Mouse (Mus musculus) kidney, embryonic 16.5 days (tissue): ENCODE measurements around the gene Ahdc1. TPM values are rescaled to one million over a fixed set of nuclear protein-coding genes. Genes with fewer than 3 reads are reported as not detected.

Experiments
- ATAC-seq: fragments of 200-750 bp; cut with Nextera tagmentation; 2 replicates; pipeline ENCODE4 v1.8.0; 2017; ENCODE audit warnings: moderate TSS enrichment; ENCODE audit not compliant: low FRiP score, low TSS enrichment
- H3K27ac ChIP-seq: fragments of 300-500 bp; sonication (generic); 2 replicates; pipeline ENCODE4 v1.5.1; 2014; ENCODE audit warnings: low read length
- H3K27me3 ChIP-seq: fragments of 300-500 bp; sonication (generic); 2 replicates; pipeline ENCODE4 v1.6.1; 2014; ENCODE audit warnings: low read length, control low read depth, mixed read lengths; ENCODE audit not compliant: insufficient read depth
- H3K36me3 ChIP-seq: fragments of 300-500 bp; sonication (generic); 2 replicates; pipeline ENCODE4 v1.6.1; 2014; ENCODE audit warnings: low read length, control low read depth, mixed read lengths; ENCODE audit not compliant: insufficient read depth
- H3K4me1 ChIP-seq: fragments of 300-500 bp; sonication (generic); 2 replicates; pipeline ENCODE4 v1.6.1; 2014; ENCODE audit warnings: low read length, control low read depth, mixed read lengths; ENCODE audit not compliant: insufficient read depth
- H3K4me2 ChIP-seq: fragments of 300-500 bp; sonication (generic); replicated peaks from 2 replicates; pipeline ENCODE4 v1.6.1; 2014; ENCODE audit warnings: low read depth, low read length
- H3K4me3 ChIP-seq: fragments of 300-500 bp; sonication (generic); 2 replicates; pipeline ENCODE4 v1.5.1; 2014; ENCODE audit warnings: mild to moderate bottlenecking, low read length
- H3K9ac ChIP-seq: fragments of 300-500 bp; sonication (generic); replicated peaks from 2 replicates; pipeline ENCODE4 v1.6.1; 2014; ENCODE audit warnings: low read length
- H3K9me3 ChIP-seq: fragments of 300-500 bp; sonication (generic); 2 replicates; pipeline ENCODE4 v1.6.1; 2016; ENCODE audit warnings: low read length, control low read depth
- WGBS: fragments of 180-500 bp; shearing (Covaris S2); extraction: QIAGEN DNeasy Blood & Tissue Kit; methylation state at CpG from one replicate; pipeline ENCODE4 v1.1.7; 2014; 5-methylcytosine and 5-hydroxymethylcytosine counted together
- polyA plus RNA-seq: library from polyadenylated mRNA; unstranded; fragments of >200 nt; fragmentation: Nextera tagmentation; extraction: Ambion mirVana; gene quantifications from 2 replicates; pipeline ENCODE4 v1.2.1, GENCODE M21; 2015

Gene Ahdc1
- polyA plus RNA-seq, 1 experiment from 2014 or later, result 11.7 TPM

- Histone ChIP-seq H3K4me3 (no peak overlapping the region), H3K27me3 (peaks cover 12% of the 10 kb centered on the region), H3K4me1 (peaks cover 21% of the 10 kb centered on the region), H3K9ac (no peak overlapping the region), H3K36me3 (no peaks in the 10 kb centered on the region), H3K9me3 (no peaks in the 10 kb centered on the region), H3K4me2 (no peak overlapping the region), H3K27ac (peak overlapping the region; percentile 28; the same call in 1 of the 2 replicates)
- 0 out of 2 replicates have a peak, but pooled peaks have one; percentile 5 for ATAC-seq
- WGBS, result 18% methylated on average over 15 of the region's 15 CpGs
Observed at GRCm38 (mm10) chr4:133007513-133008380, 3.3 kb upstream of the Ahdc1 start.

- Histone ChIP-seq H3K4me1 (peaks cover 32% of the 10 kb centered on the region), H3K9ac (no peak overlapping the region), H3K27ac (no peak overlapping the region), H3K36me3 (no peaks in the 10 kb centered on the region), H3K4me2 (no peak overlapping the region), H3K4me3 (no peak overlapping the region), H3K27me3 (peaks cover 12% of the 10 kb centered on the region), H3K9me3 (no peaks in the 10 kb centered on the region)
- 1% methylated on average over 4 of the region's 4 CpGs for whole genome bisulfite sequencing
- no peak for ATAC-seq
Observed at GRCm38 (mm10) chr4:133009131-133009530, 1.9 kb upstream of the Ahdc1 start.

GRCm38 (mm10) chr4:133009676-133010075, 1.4 kb upstream of the Ahdc1 start:
- Histone ChIP-seq H3K27me3 (peaks cover 12% of the 10 kb centered on the region), H3K4me3 (no peak overlapping the region), H3K27ac (no peak overlapping the region), H3K36me3 (no peaks in the 10 kb centered on the region), H3K9me3 (no peaks in the 10 kb centered on the region), H3K4me2 (no peak overlapping the region), H3K4me1 (peaks cover 38% of the 10 kb centered on the region), H3K9ac (no peak overlapping the region)
- ATAC-seq, result no peak
- 66% methylated on average over 5 of the region's 5 CpGs for WGBS

GRCm38 (mm10) chr4:133010611-133011010, 449 bp upstream of the Ahdc1 start:
- Histone ChIP-seq H3K36me3 (no peaks in the 10 kb centered on the region), H3K4me2 (peak overlapping the region; percentile 82), H3K4me1 (peaks cover 47% of the 10 kb centered on the region), H3K27ac (no peak overlapping the region), H3K4me3 (peak overlapping the region; percentile 96), H3K27me3 (peaks cover 12% of the 10 kb centered on the region), H3K9me3 (no peaks in the 10 kb centered on the region), H3K9ac (peak overlapping the region; percentile 99)
- WGBS, result 2% methylated on average over 17 of the region's 17 CpGs
- no peak for ATAC-seq

GRCm38 (mm10) chr4:133011821-133012775, 1.0 kb downstream of the Ahdc1 start:
- Histone ChIP-seq H3K9ac (peak overlapping the region; percentile 99), H3K27ac (peak overlapping the region; percentile 97), H3K4me1 (peaks cover 62% of the 10 kb centered on the region), H3K9me3 (no peaks in the 10 kb centered on the region), H3K4me2 (peak overlapping the region; percentile 82), H3K4me3 (peak overlapping the region; percentile 96), H3K36me3 (no peaks in the 10 kb centered on the region), H3K27me3 (peaks cover 12% of the 10 kb centered on the region)
- ATAC-seq, result no peak
- under 1% methylated on average over 59 of the region's 84 CpGs for WGBS

GRCm38 (mm10) chr4:133012776-133013265, 1.8 kb downstream of the Ahdc1 start:
- peaks cover 12% of the 10 kb centered on the region for H3K27me3 ChIP-seq
- peak overlapping the region; percentile 99 for H3K9ac ChIP-seq
- ATAC-seq, result peak; percentile 5; the same call in 1 of the 2 replicates
- peaks cover 63% of the 10 kb centered on the region for H3K4me1 ChIP-seq
- peak overlapping the region; percentile 96 for H3K4me3 ChIP-seq
- H3K27ac ChIP-seq, result peak overlapping the region; percentile 97
- no peaks in the 10 kb centered on the region for H3K36me3 ChIP-seq
- H3K4me2 ChIP-seq, result peak overlapping the region; percentile 82
- no peaks in the 10 kb centered on the region for H3K9me3 ChIP-seq
- 1% methylated on average over 16 of the region's 17 CpGs for WGBS

GRCm38 (mm10) chr4:133013266-133013891, 2.3 kb downstream of the Ahdc1 start:
- peak overlapping the region; percentile 99 for H3K9ac ChIP-seq
- peaks cover 63% of the 10 kb centered on the region for H3K4me1 ChIP-seq
- H3K4me3 ChIP-seq, result peak overlapping the region; percentile 96
- peak; percentile 70 for ATAC-seq
- H3K36me3 ChIP-seq, result 0 out of 2 replicates have a peak, but pooled peaks cover 3% of the 10 kb centered on the region
- H3K9me3 ChIP-seq, result no peaks in the 10 kb centered on the region
- peaks cover 12% of the 10 kb centered on the region for H3K27me3 ChIP-seq
- WGBS, result 2% methylated on average over 12 of the region's 18 CpGs
- peak overlapping the region; percentile 97 for H3K27ac ChIP-seq
- H3K4me2 ChIP-seq, result peak overlapping the region; percentile 82

- Histone ChIP-seq H3K4me1 (peaks cover 67% of the 10 kb centered on the region), H3K27ac (peak overlapping the region; percentile 97), H3K9ac (peak overlapping the region; percentile 99), H3K4me2 (peak overlapping the region; percentile 82), H3K36me3 (0 out of 2 replicates have a peak, but pooled peaks cover 4% of the 10 kb centered on the region), H3K4me3 (peak overlapping the region; percentile 96), H3K27me3 (peaks cover 12% of the 10 kb centered on the region), H3K9me3 (no peaks in the 10 kb centered on the region)
- no peak for ATAC-seq
- WGBS, result 23% methylated on average over 5 of the region's 5 CpGs
Observed at GRCm38 (mm10) chr4:133014088-133014487, 3.0 kb downstream of the Ahdc1 start.
